Mouse (Mus musculus): ENCODE measurements around the gene Lyrm7.

Lyrm7 gene

GRCm38 (mm10) chr11:54779946-54780345, 80.8 kb downstream of the Lyrm7 start:
- H3K27me3 ChIP-seq (ENCODE audit: insufficient read depth, low read length) = no peaks in the 10 kb centered on the region
- H3K9me3 ChIP-seq (ENCODE audit: low read length) = no peaks in the 10 kb centered on the region
- H3K4me3 ChIP-seq (replicated peaks; ENCODE audit: low read length) = no peak overlapping the region
- TF ChIP-seq POU5F1 (IDR thresholded peaks at IDR 0.05; ENCODE audit: borderline replicate concordance, low read length) = no peak
- TF ChIP-seq CTCF (conservative IDR thresholded peaks at IDR 0.05; ENCODE audit: low read length) = no peak
- no peak for TF ChIP-seq NANOG (IDR thresholded peaks at IDR 0.05; ENCODE audit: borderline replicate concordance, low read length)
- peaks cover 63% of the 10 kb centered on the region for H3K4me1 ChIP-seq (replicated peaks; ENCODE audit: low read depth, low read length)
- H3K36me3 ChIP-seq (ENCODE audit: insufficient read depth, low read length) = no peaks in the 10 kb centered on the region; the same call in 1 of the 2 replicates

GRCm38 (mm10) chr11:54778131-54778844, 82.4 kb downstream of the Lyrm7 start:
- TF ChIP-seq POU5F1 (IDR thresholded peaks at IDR 0.05; ENCODE audit: borderline replicate concordance, low read length) = no peak
- TF ChIP-seq NANOG (IDR thresholded peaks at IDR 0.05; ENCODE audit: borderline replicate concordance, low read length) = no peak
- no peak for TF ChIP-seq CTCF (conservative IDR thresholded peaks at IDR 0.05; ENCODE audit: low read length)
- Histone ChIP-seq H3K4me3 (replicated peaks; ENCODE audit: low read length) (no peak overlapping the region), H3K4me1 (replicated peaks; ENCODE audit: low read depth, low read length) (peaks cover 56% of the 10 kb centered on the region)

GRCm38 (mm10) chr11:54777387-54778130, 83.2 kb downstream of the Lyrm7 start:
- Histone ChIP-seq H3K9me3 (ENCODE audit: low read length) (no peaks in the 10 kb centered on the region), H3K27me3 (ENCODE audit: insufficient read depth, low read length) (no peaks in the 10 kb centered on the region), H3K4me3 (replicated peaks; ENCODE audit: low read length) (no peak overlapping the region), H3K4me1 (replicated peaks; ENCODE audit: low read depth, low read length) (peaks cover 49% of the 10 kb centered on the region), H3K36me3 (ENCODE audit: insufficient read depth, low read length) (no peaks in the 10 kb centered on the region)
- TF ChIP-seq CTCF (conservative IDR thresholded peaks at IDR 0.05; ENCODE audit: low read length) = no peak
- no peak for TF ChIP-seq POU5F1 (IDR thresholded peaks at IDR 0.05; ENCODE audit: borderline replicate concordance, low read length)
- peak; percentile 87 for TF ChIP-seq NANOG (IDR thresholded peaks at IDR 0.05; ENCODE audit: borderline replicate concordance, low read length)

More at GRCm38 (mm10) chr11:54778131-54778844, 82.4 kb downstream of the Lyrm7 start:
- H3K9me3 ChIP-seq (ENCODE audit: low read length) = no peaks in the 10 kb centered on the region
- no peaks in the 10 kb centered on the region for H3K36me3 ChIP-seq (ENCODE audit: insufficient read depth, low read length)
- H3K27me3 ChIP-seq (ENCODE audit: insufficient read depth, low read length) = no peaks in the 10 kb centered on the region

Measured in E14TG2a.4 (cell line).